Mouse (Mus musculus): ENCODE measurements around the gene Ptprk. TPM values are rescaled to one million over a fixed set of nuclear protein-coding genes. Genes with fewer than 3 reads are reported as not detected.

Gene Ptprk
- total RNA-seq, 2 experiments from 2014 or later = 9.4 to 17.8 TPM

DNA sequence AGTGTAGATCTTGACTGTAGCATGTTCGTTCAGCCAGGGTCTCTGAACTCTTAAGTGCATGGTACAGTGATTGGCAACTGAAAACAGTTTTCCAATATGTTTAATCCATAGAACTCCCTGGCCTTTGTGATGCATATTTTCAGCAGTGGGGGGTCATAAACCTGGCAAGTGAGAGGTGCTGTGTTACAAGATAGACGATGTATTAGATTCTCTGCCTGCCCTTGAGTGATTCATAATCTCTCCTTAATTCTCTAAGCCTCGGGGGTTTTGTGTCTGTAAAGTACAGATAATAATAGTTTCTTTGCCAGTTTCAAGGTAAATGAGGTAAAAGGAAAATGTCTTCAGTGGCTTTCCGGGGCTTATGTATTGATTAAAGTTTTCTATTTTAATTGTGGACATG, 475.9 kb downstream of the Ptprk start:
- no peak for DNase-seq

DNA sequence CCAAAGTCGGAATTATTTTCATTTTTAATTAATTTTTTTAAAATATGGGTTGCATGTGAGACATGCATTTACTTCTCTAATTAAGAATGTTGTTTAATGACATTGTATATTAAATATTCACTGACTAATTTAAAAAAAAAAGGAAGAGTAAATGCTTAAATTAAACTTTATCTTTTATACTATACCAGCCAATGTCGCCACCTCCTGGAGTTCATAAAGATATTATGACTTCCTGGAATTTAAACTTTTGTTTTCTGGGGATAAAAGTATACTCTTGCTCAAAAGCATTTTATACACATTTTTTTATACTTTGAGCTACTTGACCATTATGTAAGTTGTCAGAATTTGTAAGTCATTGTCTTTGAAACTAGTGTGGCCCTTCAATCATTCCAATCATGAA, 477.4 kb downstream of the Ptprk start:
- no peak for DNase-seq

DNA sequence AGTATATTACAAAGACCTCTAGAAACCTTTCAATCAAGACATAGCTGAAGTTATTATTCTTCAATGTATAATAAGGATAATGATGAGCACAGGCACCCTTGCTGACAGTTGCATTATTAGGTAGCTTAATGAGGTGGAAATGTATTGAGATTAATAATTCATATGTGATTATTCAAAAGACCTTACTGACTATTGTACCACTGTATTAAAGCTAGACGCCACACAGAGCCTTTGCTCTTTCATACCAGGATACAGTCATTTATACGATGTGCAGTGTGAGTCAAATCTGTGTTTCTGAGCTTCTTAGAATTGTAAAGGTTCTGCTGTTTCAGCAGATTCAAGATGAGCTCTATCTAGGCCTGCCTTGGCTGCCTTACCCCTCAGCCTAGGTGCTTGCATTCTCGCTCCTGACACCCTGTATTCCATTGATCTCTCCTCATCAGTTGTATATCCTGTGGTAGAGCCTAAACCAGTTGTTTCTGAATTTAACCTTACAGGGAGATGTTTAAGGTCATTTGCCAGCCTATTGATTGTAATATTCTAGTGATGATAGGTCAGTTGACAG, 489.6 kb downstream of the Ptprk start:
- no peak for DNase-seq

DNA sequence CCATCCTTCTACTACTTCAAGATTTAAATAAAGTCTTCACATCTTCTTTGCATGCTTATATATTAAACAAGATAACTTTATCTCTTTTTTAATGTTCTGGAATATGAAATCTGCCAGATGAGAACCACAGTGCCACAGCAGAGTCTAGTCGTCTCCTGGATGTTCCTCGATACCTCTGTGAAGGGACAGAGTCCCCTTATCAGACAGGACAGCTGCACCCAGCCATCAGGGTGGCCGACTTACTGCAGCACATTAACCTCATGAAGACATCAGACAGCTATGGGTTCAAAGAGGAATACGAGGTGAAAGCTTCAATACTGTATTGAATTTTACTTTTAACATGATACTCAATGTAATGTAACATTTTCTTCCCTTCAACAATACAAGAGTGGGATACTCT, 491.8 kb downstream of the Ptprk start:
- no peak for DNase-seq

DNA sequence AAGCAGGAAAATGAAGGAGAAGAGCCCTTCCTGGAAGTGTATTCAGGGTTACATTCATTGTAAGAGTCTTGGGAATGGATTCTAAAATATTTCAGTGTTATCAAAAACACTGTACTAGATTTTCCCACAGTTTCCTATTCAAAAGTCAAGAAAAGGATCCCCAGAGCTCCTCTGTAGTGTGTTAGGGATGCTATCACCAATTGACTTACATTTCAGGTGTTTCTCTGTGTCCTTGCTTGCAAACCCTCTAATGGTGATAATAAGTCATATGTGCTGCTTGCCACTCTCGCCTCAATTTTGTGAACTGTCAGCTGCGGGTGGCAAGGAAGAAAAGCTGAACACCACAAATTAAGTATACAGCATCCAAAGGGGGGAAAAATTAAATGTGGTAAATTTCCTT, 492.2 kb downstream of the Ptprk start:
- no peak for DNase-seq

DNA sequence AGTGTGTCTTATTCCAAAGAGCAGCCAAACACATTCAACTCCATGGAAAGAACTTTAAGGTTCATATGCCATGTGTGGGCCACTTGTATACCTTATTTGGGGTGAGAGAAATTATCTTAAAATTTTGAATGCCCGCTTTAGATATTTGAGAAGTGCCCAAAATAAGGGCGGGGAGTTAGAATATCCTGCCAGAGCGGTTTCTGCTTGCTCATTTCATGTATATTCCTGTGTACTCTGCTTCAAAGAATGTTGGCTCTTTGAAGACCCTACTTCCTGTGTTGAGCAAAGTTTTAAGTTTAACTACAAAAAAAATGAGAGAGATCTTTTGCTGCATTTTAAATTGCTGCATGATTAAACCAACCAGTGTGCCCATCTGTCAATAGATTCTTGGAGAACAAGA, 492.8 kb downstream of the Ptprk start:
- DNase-seq = no peak

DNA sequence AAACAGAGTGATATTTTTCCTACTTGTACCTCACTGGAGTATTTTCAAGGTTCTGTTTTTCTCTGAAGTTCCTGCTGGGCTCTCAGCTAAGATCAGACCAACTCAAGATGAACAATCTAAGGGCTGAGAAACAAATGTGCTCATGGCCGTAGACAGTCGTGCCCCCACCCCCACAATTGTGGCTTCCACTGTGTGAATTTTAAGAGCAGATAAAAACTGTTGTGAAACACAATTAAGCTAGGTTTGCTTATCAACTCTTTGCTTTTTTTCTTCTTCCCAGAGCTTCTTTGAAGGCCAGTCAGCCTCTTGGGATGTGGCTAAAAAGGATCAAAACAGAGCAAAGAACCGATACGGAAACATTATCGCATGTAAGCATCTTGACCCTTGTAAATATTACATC, 493.4 kb downstream of the Ptprk start:
- DNase-seq = no peak

DNA sequence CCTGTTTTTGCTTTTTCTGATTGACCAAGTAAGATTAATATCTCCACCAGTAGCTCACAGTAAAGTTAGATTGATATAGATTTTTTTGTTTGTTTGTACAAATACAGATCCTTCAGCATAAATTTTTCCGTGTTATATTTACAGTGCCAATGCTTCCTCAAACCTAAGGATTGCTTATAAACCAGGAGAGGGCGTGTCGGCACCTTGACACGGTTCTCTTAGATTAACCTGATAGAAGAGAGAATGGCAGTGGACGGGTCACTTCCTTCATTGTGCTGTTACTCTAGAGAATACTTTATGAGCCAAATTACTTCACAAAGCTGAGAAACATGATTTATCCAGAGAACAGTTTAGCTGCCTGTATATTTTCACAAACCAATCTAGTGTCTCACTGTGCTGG, 505.0 kb downstream of the Ptprk start:
- DNase-seq = no peak

DNA sequence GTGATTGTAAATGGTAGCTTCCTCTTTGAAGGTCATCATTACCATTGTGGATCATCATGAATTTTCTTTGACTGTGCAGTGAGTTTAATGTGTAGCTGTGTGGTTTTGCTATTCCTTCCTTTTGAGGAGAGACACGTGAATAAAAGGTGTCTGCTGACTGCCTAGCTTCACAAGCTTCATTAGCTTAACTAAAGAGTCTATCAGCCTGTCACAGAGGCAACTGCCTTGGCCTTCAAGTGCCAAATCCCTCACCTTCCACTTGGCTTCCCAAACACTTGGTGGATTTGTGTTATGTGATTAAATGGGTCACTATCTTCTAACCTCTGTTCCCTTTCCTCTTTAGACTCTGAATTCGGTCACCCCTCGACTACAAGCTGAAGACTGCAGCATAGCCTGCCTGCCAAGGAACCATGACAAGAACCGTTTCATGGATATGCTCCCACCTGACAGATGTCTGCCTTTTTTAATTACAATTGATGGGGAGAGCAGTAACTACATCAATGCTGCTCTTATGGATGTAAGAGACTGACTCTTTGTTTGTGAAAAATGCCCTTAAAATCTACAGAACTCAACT, 512.0 kb downstream of the Ptprk start:
- DNase-seq = no peak

DNA sequence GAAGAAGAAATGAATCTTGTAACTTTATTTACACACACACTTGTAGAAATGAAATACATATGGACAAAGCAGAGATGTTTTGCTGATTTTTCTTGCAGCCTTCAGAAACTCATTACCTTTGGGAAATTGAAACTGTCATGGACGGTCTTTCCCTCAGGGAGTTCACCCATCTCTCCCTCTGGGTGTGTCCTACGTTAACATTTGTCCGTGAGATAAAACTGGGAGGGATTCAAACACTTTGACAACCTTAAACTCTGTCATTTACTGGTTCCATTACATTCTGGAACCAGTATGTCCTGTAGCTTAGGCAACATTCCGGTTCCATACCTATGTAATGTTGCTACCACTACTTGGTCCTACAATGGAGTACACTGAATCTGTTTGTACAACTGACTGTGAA, 513.8 kb downstream of the Ptprk start:
- no peak for DNase-seq

DNA sequence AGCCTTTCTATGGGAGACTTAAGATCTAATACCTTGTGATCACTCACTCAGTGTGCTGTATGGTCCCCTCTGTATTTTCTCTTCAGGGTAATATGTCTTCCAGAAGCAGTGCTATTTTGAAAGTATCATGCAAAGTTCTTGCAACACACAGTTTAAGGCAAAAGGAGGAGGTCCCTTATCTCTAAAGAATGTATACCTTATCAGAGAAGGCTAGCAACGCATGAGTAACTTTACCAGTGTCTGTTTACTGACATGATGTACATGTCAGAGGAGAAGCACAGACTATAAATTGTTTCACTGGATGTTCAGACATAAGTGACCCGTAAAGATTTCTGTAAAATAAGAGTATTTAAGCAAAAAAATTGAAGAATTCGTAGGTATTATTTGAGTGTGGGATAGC, 516.2 kb downstream of the Ptprk start:
- no peak for DNase-seq

DNA sequence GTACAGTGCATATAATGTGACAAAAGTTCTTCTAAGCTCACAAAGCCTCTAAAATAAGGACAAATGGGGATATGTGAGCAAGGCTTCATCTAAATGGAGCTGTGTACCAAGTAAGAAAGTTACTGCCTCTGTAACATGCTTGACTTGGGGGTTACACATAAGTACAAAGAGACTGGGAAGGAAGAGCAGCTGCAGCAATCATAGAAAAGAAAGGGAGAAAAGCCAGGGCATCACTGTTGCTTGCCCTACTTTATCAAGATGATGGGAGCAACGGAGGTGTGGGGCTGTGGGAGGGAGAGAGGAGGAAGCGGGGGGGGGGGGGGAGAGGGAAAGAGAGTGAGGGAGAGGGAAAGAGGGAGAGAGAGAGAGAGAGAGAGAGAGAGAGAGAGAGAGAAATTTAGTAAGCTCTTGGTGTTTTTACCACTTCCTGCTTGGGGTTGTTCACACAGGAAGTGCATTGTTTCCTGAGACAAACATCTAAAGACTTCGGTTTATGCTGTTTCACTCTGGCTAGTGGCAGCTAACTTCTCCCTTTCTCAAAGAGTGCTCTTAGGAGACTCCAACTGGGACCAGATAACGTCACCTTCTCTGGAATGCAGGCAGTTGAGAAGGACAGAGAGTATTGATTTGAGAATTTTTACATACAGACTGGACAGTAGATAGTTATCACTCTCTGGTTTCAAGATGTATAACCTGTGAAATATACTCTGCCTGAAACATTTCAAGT, 519.1 kb downstream of the Ptprk start:
- no peak for DNase-seq

DNA sequence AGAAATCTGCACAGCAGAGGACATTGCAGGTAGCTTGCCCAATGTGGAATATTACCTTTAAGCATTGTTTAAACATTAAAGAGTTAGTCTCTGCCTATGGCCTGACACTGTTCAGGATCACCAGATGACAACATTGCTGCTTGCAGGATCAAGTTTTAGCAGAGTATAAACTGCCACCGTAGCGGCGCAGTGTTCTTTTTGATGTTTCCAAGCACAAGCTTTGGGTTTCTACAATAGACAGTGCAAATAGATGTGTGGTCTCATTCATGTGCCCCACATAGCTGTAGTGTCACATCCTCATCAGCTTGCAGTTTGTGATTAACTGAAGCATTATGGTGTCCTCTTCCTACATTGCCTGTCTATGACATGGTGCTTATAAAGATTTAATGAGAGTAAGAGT, 522.3 kb downstream of the Ptprk start:
- DNase-seq = no peak

DNA sequence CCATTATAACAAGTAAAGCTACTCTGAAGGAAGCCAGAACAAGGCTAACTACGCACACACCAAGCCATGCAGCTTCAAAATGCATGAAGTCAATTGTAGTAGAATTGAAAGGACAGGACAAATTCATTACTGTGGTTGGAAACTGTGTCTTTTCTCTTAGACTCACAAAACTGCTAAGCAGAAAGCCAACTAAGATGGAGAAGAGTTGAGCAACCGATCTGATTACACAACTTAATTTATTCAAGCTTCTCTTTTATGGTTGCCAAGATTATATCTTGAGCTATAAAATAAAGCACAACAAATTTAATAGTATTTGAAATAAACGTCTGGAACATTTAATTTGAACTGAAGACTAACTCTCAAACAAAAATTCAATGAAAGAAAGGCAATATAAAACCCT, 534.5 kb downstream of the Ptprk start:
- no peak for DNase-seq

DNA sequence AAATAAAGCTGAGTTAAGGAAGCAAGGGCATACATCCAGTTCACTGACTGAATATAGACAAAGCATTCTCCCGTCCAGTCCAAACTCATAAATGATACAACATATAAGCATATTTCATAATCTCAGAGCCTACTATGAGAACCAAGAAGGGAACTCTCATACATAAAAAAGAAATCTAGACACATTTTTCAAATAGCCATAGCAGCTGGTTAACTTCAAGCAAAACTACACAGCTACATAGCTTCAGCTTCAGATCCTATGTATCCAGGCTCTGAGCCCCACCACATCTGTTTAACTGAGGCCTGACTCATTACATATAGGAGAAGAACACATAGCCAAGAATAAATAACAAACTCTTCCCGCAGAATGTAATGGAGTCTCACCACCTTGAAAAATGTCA, 539.8 kb downstream of the Ptprk start:
- no peak for DNase-seq

DNA sequence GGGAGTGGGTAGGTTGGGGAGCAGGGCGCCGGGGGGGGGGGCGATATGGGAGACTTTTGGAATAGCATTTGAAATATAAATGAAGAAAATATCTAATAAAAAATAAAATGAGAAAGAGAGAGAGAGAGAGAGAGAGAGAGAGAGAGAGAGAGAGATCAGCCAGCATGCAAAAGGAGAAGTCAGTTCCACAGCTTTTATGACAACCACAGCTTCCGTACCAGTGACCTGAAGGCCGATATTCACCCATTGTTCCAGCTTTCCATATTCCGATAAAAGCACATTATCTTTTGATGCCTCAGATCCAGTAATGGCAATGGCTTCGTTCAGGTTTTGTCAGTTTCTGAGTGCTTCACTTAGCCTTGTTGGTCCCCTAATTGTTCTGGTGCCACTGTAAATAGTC, 542.6 kb downstream of the Ptprk start:
- no peak for DNase-seq

DNA sequence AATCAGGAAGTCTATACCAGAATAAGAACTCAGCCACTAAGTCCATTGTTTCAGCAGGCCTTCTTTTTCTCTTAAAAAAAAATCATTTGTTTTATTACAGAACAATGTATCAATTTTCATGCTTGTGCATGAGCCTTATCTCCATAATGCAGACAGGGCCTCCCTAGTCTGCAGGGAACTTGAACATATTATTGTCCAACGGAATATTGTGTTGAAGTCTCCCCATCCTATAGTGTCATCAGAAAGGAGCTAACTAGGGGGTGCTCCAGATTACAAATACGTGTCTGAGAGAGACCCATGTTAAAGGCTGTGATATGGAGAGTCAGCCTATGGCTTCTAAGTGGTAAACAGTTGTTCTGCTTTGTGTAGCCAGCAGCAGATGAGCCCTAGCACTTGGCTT, 543.4 kb downstream of the Ptprk start:
- no peak for DNase-seq

DNA sequence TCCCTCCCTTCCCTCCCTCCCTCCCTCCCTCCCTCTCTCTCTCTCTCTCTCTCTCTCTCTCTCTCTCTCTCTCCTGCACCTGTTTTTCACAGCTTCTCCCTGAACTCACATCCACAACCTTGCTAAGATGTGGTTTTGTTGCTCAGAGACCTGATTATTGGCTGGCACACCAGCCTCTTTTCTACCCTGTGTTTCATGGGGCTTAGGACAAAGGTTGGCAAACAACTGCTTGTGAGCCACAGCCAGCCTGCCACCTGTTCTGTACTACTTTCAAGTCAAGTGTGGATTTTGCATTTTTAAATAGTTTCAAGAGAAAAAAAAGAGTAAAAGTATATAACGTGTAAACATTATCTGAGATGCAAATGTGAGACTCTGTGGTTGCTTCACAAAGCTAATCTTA, 544.8 kb downstream of the Ptprk start:
- DNase-seq = no peak

DNA sequence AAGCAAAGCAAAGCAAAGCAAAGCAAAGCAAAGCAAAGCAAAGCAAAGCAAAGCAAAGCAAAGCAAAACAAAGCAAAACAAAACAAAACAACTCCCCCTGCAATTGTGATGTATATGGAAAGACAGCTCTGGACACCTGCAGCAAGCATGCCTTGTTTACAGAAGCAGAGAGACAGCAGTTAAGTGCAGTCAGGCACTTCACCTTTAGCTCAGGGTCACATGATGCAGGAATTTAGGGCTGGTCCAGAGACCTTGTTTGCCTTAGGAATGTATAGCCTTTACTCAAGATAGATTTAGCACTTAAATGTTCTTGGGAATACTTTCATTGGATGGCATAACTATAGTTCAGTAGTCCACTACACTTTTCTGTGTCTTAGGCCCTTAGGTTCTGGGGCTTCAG, 561.5 kb downstream of the Ptprk start:
- DNase-seq = no peak

DNA sequence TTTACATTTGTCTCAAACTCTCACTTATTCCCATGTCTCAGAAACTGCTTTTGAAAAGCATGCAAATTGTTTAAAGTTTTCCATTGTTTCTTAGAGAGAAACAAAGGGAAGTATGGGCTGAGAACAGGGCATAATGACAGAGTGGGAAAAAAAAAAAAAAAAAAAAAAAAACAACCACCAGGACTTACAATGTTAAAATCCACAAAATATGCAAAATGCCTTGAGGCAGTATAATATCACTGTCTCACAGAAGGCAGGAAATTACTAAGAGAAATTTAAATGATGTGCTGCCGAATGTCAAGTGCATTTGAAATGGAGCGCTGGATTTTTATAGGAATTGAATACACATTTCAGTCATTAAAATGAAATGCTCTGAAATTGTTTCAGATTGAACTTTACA, 567.3 kb downstream of the Ptprk start:
- no peak for DNase-seq
